Mouse (Mus musculus): Measurements from ENCODE around the gene Stat1. TPM values are rescaled to one million over a fixed set of nuclear protein-coding genes. Genes with fewer than 3 reads are reported as not detected.

Stat1 gene
- total RNA-seq (2014; rRNA removed) (25.3 and 25.7 TPM in 2 replicates), polyA plus RNA-seq (2015; fragmentation: Nextera tagmentation; extraction: Ambion mirVana) (16.6 and 17.0 TPM in 2 replicates)

GRCm38 (mm10) chr1:52118860-52119591, at the start of gene Stat1:
TSS of gene Stat1 (plus strand) at chr1:52119440.
- no peaks in the 10 kb centered on the region for H3K27me3 ChIP-seq (ENCODE audit: insufficient read depth, low read length)
- no peaks in the 10 kb centered on the region for H3K9me3 ChIP-seq (ENCODE audit: low read length)
- peak within 1 kb of the TSS; percentile 56 for H3K9ac ChIP-seq (replicated peaks; ENCODE audit: low read length)
- no peaks in the 10 kb centered on the region; the same call in 1 of the 2 replicates for H3K4me1 ChIP-seq (ENCODE audit: insufficient read depth, low read length)
- peak; percentile 51 for TF ChIP-seq CTCF (IDR thresholded peaks at IDR 0.05; ENCODE audit: low read depth)
- peak within 1 kb of the TSS; percentile 96 for H3K4me2 ChIP-seq (ENCODE audit: low read depth, low read length)
- no peaks in the 10 kb centered on the region for H3K36me3 ChIP-seq (ENCODE audit: insufficient read depth, low read length)
- peak within 1 kb of the TSS; percentile 37; the same call in 1 of the 2 replicates for H3K27ac ChIP-seq
- peak; percentile 92 for DNase-seq (ENCODE audit: low spot score)
- ATAC-seq = peak; percentile 94
- H3K4me3 ChIP-seq (ENCODE audit: low read length) = peak within 1 kb of the TSS; percentile 62
- WGBS = 4% methylated on average over 36 of the region's 37 CpGs

DNA sequence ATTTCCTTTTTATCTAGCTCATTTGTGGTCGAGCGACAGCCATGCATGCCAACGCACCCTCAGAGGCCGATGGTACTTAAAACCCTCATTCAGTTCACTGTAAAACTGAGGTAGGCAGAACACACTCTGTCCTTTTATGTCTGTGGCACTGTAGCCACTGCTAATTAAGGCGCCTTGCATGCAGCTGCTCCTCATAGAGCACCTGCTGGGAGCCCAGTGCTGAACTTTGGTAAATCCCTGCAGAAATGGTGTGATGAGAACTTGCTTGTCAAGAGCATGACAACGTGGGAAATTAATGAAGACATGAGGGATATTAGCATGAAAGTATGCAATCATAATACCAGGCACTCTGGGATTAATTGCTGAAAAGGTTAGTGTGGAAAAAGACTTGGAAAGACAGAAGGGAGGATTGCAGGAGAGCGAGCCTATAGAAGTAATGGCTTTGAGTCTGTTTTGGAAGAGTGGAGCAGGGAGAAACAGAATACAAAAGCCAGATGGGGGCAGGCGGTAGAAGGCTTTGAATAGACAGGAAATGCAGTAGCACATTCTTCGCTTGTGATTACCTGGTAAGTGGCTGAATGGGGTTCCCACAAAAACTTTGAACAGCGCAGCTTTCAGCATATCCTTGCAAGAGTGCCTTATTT, 39.4 kb upstream of the Stat1 start:
- H3K36me3 ChIP-seq (ENCODE audit: insufficient read depth, low read length) = no peaks in the 10 kb centered on the region
- no peak overlapping the region for H3K9ac ChIP-seq (replicated peaks; ENCODE audit: low read length)
- H3K4me1 ChIP-seq (ENCODE audit: insufficient read depth, low read length) = peaks cover 10% of the 10 kb centered on the region; the same call in 1 of the 2 replicates
- 0 out of 2 replicates have a peak overlapping the region, but pooled peaks have one; percentile 13 for H3K4me2 ChIP-seq (ENCODE audit: low read depth, low read length)
- TF ChIP-seq CTCF (IDR thresholded peaks at IDR 0.05; ENCODE audit: low read depth) = no peak
- DNase-seq (ENCODE audit: low spot score) (peak; percentile 70), ATAC-seq (peak; percentile 66)
- H3K27me3 ChIP-seq (ENCODE audit: insufficient read depth, low read length) = no peaks in the 10 kb centered on the region
- no peaks in the 10 kb centered on the region for H3K9me3 ChIP-seq (ENCODE audit: low read length)
- 10% methylated on average over 10 of the region's 10 CpGs for WGBS
- H3K27ac ChIP-seq = no peak overlapping the region
- H3K4me3 ChIP-seq (ENCODE audit: low read length) = no peak overlapping the region

DNA sequence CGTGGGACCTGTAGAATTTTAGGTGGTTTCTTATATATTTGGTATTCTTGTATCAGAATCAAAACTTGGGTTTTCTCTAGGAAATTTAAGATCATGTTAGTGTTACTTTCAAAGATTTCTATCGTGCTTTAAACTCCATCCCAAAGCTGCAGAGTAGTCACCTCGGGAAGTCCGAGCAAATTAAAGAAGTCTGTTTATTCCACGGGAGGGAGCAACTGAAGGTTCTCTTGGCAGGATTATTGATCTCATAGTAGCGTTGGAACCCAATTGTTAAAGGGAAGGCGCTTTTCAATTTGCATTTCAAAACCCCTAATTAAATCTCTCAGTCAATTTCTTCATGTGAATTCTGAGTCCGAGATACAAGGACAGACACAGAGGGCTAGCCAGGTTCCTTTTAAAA, 38.9 kb upstream of the Stat1 start:
- WGBS = 9% methylated on average over 8 of the region's 8 CpGs

GRCm38 (mm10) chr1:52086236-52086635, 33.0 kb upstream of the Stat1 start:
- no peaks in the 10 kb centered on the region for H3K27me3 ChIP-seq (ENCODE audit: insufficient read depth, low read length)
- TF ChIP-seq CTCF (IDR thresholded peaks at IDR 0.05; ENCODE audit: low read depth) = peak; percentile 62
- H3K4me1 ChIP-seq (ENCODE audit: insufficient read depth, low read length) = no peaks in the 10 kb centered on the region
- H3K4me2 ChIP-seq (ENCODE audit: low read depth, low read length) = no peak overlapping the region
- 0 out of 2 replicates have a peak, but pooled peaks have one; percentile 53 for ATAC-seq
- no peaks in the 10 kb centered on the region for H3K36me3 ChIP-seq (ENCODE audit: insufficient read depth, low read length)
- no peak overlapping the region for H3K4me3 ChIP-seq (ENCODE audit: low read length)
- DNase-seq (ENCODE audit: low spot score) = peak; percentile 70
- WGBS = 29% methylated on average over 4 of the region's 4 CpGs
- H3K9me3 ChIP-seq (ENCODE audit: low read length) = no peaks in the 10 kb centered on the region
- H3K9ac ChIP-seq (replicated peaks; ENCODE audit: low read length) = no peak overlapping the region
- H3K27ac ChIP-seq = no peak overlapping the region

More for the DNA sequence above, 38.9 kb upstream of the Stat1 start:
- Histone ChIP-seq H3K4me3 (ENCODE audit: low read length) (no peak overlapping the region), H3K4me1 (ENCODE audit: insufficient read depth, low read length) (peaks cover 10% of the 10 kb centered on the region; the same call in 1 of the 2 replicates), H3K27me3 (ENCODE audit: insufficient read depth, low read length) (no peaks in the 10 kb centered on the region), H3K4me2 (ENCODE audit: low read depth, low read length) (0 out of 2 replicates have a peak overlapping the region, but pooled peaks have one; percentile 13), H3K9ac (replicated peaks; ENCODE audit: low read length) (no peak overlapping the region), H3K27ac (no peak overlapping the region), H3K9me3 (ENCODE audit: low read length) (no peaks in the 10 kb centered on the region), H3K36me3 (ENCODE audit: insufficient read depth, low read length) (no peaks in the 10 kb centered on the region)
- ATAC-seq = no peak
- no peak for TF ChIP-seq CTCF (IDR thresholded peaks at IDR 0.05; ENCODE audit: low read depth)
- DNase-seq (ENCODE audit: low spot score) = no peak

DNA sequence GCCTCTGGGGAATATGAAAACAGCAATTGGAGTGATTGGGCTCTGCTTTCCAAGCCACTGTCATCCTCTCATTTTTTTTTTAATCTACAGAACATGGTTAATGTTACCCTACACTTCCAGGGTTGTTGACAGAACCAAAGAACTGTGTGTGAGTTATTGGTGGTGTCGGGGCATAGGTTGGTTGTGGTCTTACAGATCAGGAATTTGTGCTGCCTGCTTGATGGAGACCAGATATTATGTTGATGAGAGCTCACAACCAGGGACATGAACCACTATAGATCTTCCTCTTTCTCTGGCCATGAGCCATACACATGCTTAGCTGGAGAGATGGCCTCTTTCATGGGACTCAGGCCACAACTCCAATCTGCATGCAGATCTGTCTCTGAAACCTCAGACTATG, 32.1 kb upstream of the Stat1 start:
- no peaks in the 10 kb centered on the region for H3K27me3 ChIP-seq (ENCODE audit: insufficient read depth, low read length)
- TF ChIP-seq CTCF (IDR thresholded peaks at IDR 0.05; ENCODE audit: low read depth) = no peak
- no peak overlapping the region for H3K27ac ChIP-seq
- H3K9ac ChIP-seq (replicated peaks; ENCODE audit: low read length) = no peak overlapping the region
- no peaks in the 10 kb centered on the region for H3K9me3 ChIP-seq (ENCODE audit: low read length)
- H3K4me1 ChIP-seq (ENCODE audit: insufficient read depth, low read length) = no peaks in the 10 kb centered on the region
- no peak for DNase-seq (ENCODE audit: low spot score)
- no peaks in the 10 kb centered on the region for H3K36me3 ChIP-seq (ENCODE audit: insufficient read depth, low read length)
- H3K4me3 ChIP-seq (ENCODE audit: low read length) = no peak overlapping the region
- no peak overlapping the region for H3K4me2 ChIP-seq (ENCODE audit: low read depth, low read length)
- WGBS = 75% methylated on average over 1 of the region's 1 CpGs
- ATAC-seq = no peak

DNA sequence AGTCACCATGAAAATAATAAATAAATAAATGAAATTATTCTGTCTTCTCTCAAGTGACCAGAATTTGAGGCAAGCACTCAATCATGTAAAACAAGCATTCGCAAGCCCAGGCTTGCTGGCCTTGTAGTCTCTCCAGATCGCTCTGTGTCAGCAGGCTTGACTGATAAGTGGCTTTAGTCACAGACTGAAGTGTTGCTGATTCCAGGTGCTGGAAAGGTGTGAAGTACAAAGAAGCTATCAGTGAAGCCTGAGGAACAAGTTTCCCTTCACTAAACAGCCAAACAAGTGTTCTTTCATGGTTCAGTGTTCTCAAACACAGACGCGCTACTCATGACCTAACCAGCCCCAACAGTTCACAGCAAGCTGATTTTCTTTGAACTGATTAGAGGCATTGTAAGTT, 30.6 kb upstream of the Stat1 start:
- Histone ChIP-seq H3K9me3 (ENCODE audit: low read length) (no peaks in the 10 kb centered on the region), H3K4me1 (ENCODE audit: insufficient read depth, low read length) (no peaks in the 10 kb centered on the region), H3K9ac (replicated peaks; ENCODE audit: low read length) (no peak overlapping the region), H3K27me3 (ENCODE audit: insufficient read depth, low read length) (no peaks in the 10 kb centered on the region), H3K27ac (no peak overlapping the region), H3K4me2 (ENCODE audit: low read depth, low read length) (no peak overlapping the region), H3K4me3 (ENCODE audit: low read length) (no peak overlapping the region), H3K36me3 (ENCODE audit: insufficient read depth, low read length) (no peaks in the 10 kb centered on the region)
- ATAC-seq = no peak
- 75% methylated on average over 4 of the region's 4 CpGs for WGBS
- no peak for TF ChIP-seq CTCF (IDR thresholded peaks at IDR 0.05; ENCODE audit: low read depth)
- DNase-seq (ENCODE audit: low spot score) = no peak

Measured in hindbrain, postnatal 0 days (tissue).